Mouse (Mus musculus) thymus, postnatal 10 days (tissue): ENCODE measurements around the gene Stac.

Experiments
- DNase-seq, 2 experiments: peaks; one replicate each; pipeline ENCODE4 v3.0.0; 2021; ENCODE audit warnings: low spot score in 2 of 2

The Stac gene

GRCm38 (mm10) chr9:111514586-111515473 lies 175.3 kb downstream of the Stac start:
- no peak for DNase-seq
